Mouse (Mus musculus) embryo, embryonic 11 days (tissue): ENCODE measurements around the gene Pla2g2c.

Experiments used
- DNase-seq: peaks from one replicate; pipeline ENCODE4 v3.0.0-alpha.2; 2015

Gene Pla2g2c

GRCm38 (mm10) chr4:138710633-138711032 lies 14.0 kb upstream of the Pla2g2c start:
- DNase-seq = no peak

- DNase-seq = no peak
These were observed 13.4 kb upstream of the Pla2g2c start for GRCm38 (mm10) chr4:138711051-138711820.

- no peak for DNase-seq
These were observed 12.5 kb upstream of the Pla2g2c start for GRCm38 (mm10) chr4:138712096-138712495.

- no peak for DNase-seq
These were observed 12.0 kb upstream of the Pla2g2c start for GRCm38 (mm10) chr4:138712621-138713020.

GRCm38 (mm10) chr4:138714186-138714585 lies 10.4 kb upstream of the Pla2g2c start:
- DNase-seq = no peak

GRCm38 (mm10) chr4:138716697-138717096 lies 7.9 kb upstream of the Pla2g2c start:
- no peak for DNase-seq

- no peak for DNase-seq
These were observed 5.9 kb upstream of the Pla2g2c start for GRCm38 (mm10) chr4:138718586-138719263.

- DNase-seq = no peak
These were observed 5.4 kb upstream of the Pla2g2c start for GRCm38 (mm10) chr4:138719264-138719596.

- no peak for DNase-seq
These were observed 905 bp upstream of the Pla2g2c start for GRCm38 (mm10) chr4:138723493-138724281.

- peak; percentile 86 for DNase-seq
These were observed 502 bp downstream of the Pla2g2c start for GRCm38 (mm10) chr4:138725127-138725461.

GRCm38 (mm10) chr4:138725751-138726150 lies 1.2 kb downstream of the Pla2g2c start:
- DNase-seq = no peak

GRCm38 (mm10) chr4:138729018-138729703 lies 4.6 kb downstream of the Pla2g2c start:
- DNase-seq = peak; percentile 29

GRCm38 (mm10) chr4:138734105-138734504 lies 9.5 kb downstream of the Pla2g2c start:
- DNase-seq = no peak

- no peak for DNase-seq
These were observed 10.3 kb downstream of the Pla2g2c start for GRCm38 (mm10) chr4:138734863-138735262.

- no peak for DNase-seq
These were observed 12.4 kb downstream of the Pla2g2c start, which contains the start of gene Ubxn10 for GRCm38 (mm10) chr4:138737031-138737430. Gene Ubxn10, minus strand, starts transcription at chr4:138737167.

- DNase-seq = peak; percentile 52
These were observed 14.7 kb downstream of the Pla2g2c start for GRCm38 (mm10) chr4:138739136-138739851.

- DNase-seq = peak; percentile 67
These were observed 21.3 kb downstream of the Pla2g2c start for GRCm38 (mm10) chr4:138745884-138746283.

- DNase-seq = no peak
These were observed 22.3 kb downstream of the Pla2g2c start for GRCm38 (mm10) chr4:138746866-138747265.

GRCm38 (mm10) chr4:138747851-138748250 lies 23.3 kb downstream of the Pla2g2c start:
- DNase-seq = no peak

GRCm38 (mm10) chr4:138748369-138749072 lies 23.9 kb downstream of the Pla2g2c start:
- peak; percentile 63 for DNase-seq

GRCm38 (mm10) chr4:138752603-138753002 lies 28.0 kb downstream of the Pla2g2c start:
- no peak for DNase-seq

GRCm38 (mm10) chr4:138753608-138754007 lies 29.0 kb downstream of the Pla2g2c start:
- DNase-seq = no peak
